Mouse (Mus musculus): ENCODE measurements around the gene Antxr1. TPM values are rescaled to one million over a fixed set of nuclear protein-coding genes. Genes with fewer than 3 reads are reported as not detected.

Gene Antxr1
- polyA plus RNA-seq, 1 experiment from 2014 or later = 15.5 TPM

- H3K9ac ChIP-seq = no peak overlapping the region
- H3K27ac ChIP-seq (ENCODE audit: low read depth) = no peak overlapping the region
- ATAC-seq (ENCODE audit: insufficient read depth) (no peak), DNase-seq (no peak)
- no peaks in the 10 kb centered on the region for H3K27me3 ChIP-seq (ENCODE audit: insufficient read depth, low read length)
- H3K4me3 ChIP-seq (ENCODE audit: low read depth, low read length) = no peak overlapping the region
- no peak overlapping the region for H3K4me2 ChIP-seq
- peaks cover 5% of the 10 kb centered on the region; the same call in 1 of the 2 replicates for H3K4me1 ChIP-seq (ENCODE audit: insufficient read depth)
- no peak for TF ChIP-seq CTCF (IDR thresholded peaks at IDR 0.05; ENCODE audit: low read depth)
- H3K9me3 ChIP-seq (ENCODE audit: low read depth, low read length) = no peaks in the 10 kb centered on the region; the same call in 1 of the 2 replicates
- 0 out of 2 replicates have a peak, but pooled peaks cover 5% of the 10 kb centered on the region for H3K36me3 ChIP-seq (ENCODE audit: insufficient read depth)
- 74% methylated on average over 18 of the region's 18 CpGs for WGBS
These were observed 42.4 kb downstream of the Antxr1 start for GRCm38 (mm10) chr6:87292911-87293851.

- DNase-seq (peak; percentile 50), ATAC-seq (ENCODE audit: insufficient read depth) (no peak)
- Histone ChIP-seq H3K4me2 (no peak overlapping the region), H3K27ac (ENCODE audit: low read depth) (peak overlapping the region; percentile 40; the same call in 1 of the 2 replicates), H3K36me3 (ENCODE audit: insufficient read depth) (peaks cover 23% of the 10 kb centered on the region; the same call in 1 of the 2 replicates), H3K4me1 (ENCODE audit: insufficient read depth) (peaks cover 9% of the 10 kb centered on the region), H3K9me3 (ENCODE audit: low read depth, low read length) (no peaks in the 10 kb centered on the region; the same call in 1 of the 2 replicates), H3K9ac (no peak overlapping the region), H3K4me3 (ENCODE audit: low read depth, low read length) (no peak overlapping the region), H3K27me3 (ENCODE audit: insufficient read depth, low read length) (no peaks in the 10 kb centered on the region)
- WGBS = 64% methylated on average over 6 of the region's 6 CpGs
- no peak for TF ChIP-seq CTCF (IDR thresholded peaks at IDR 0.05; ENCODE audit: low read depth)
These were observed 48.4 kb downstream of the Antxr1 start for GRCm38 (mm10) chr6:87287251-87287650.

- peak; percentile 67 for DNase-seq
- WGBS = 50% methylated on average over 7 of the region's 7 CpGs
- H3K4me3 ChIP-seq (ENCODE audit: low read depth, low read length) = no peak overlapping the region
- peaks cover 35% of the 10 kb centered on the region for H3K36me3 ChIP-seq (ENCODE audit: insufficient read depth)
- H3K27me3 ChIP-seq (ENCODE audit: insufficient read depth, low read length) = no peaks in the 10 kb centered on the region
- TF ChIP-seq CTCF (IDR thresholded peaks at IDR 0.05; ENCODE audit: low read depth) = no peak
- no peak overlapping the region for H3K9ac ChIP-seq
- H3K4me1 ChIP-seq (ENCODE audit: insufficient read depth) = peaks cover 16% of the 10 kb centered on the region
- H3K4me2 ChIP-seq = no peak overlapping the region
- no peaks in the 10 kb centered on the region for H3K9me3 ChIP-seq (ENCODE audit: low read depth, low read length)
- peak overlapping the region; percentile 83 for H3K27ac ChIP-seq (ENCODE audit: low read depth)
- ATAC-seq (ENCODE audit: insufficient read depth) = peak; percentile 61; the same call in 1 of the 2 replicates
These were observed 50.3 kb downstream of the Antxr1 start for GRCm38 (mm10) chr6:87285365-87285749.

- no peak for TF ChIP-seq CTCF (IDR thresholded peaks at IDR 0.05; ENCODE audit: low read depth)
- H3K9ac ChIP-seq = no peak overlapping the region
- DNase-seq (no peak), ATAC-seq (ENCODE audit: insufficient read depth) (no peak; the same call in 1 of the 2 replicates)
- H3K27ac ChIP-seq (ENCODE audit: low read depth) = peak overlapping the region; percentile 83; the same call in 1 of the 2 replicates
- no peak overlapping the region for H3K4me3 ChIP-seq (ENCODE audit: low read depth, low read length)
- WGBS = 55% methylated on average over 11 of the region's 11 CpGs
- H3K36me3 ChIP-seq (ENCODE audit: insufficient read depth) = peaks cover 37% of the 10 kb centered on the region
- no peaks in the 10 kb centered on the region for H3K27me3 ChIP-seq (ENCODE audit: insufficient read depth, low read length)
- H3K4me1 ChIP-seq (ENCODE audit: insufficient read depth) = peaks cover 16% of the 10 kb centered on the region
- no peaks in the 10 kb centered on the region for H3K9me3 ChIP-seq (ENCODE audit: low read depth, low read length)
- no peak overlapping the region for H3K4me2 ChIP-seq
These were observed 50.8 kb downstream of the Antxr1 start for GRCm38 (mm10) chr6:87284716-87285364.

- peaks cover 27% of the 10 kb centered on the region for H3K4me1 ChIP-seq (ENCODE audit: insufficient read depth)
These were observed 53.3 kb downstream of the Antxr1 start for GRCm38 (mm10) chr6:87282346-87282781.

GRCm38 (mm10) chr6:87281771-87282170 lies 53.9 kb downstream of the Antxr1 start:
- WGBS = 75% methylated on average over 4 of the region's 4 CpGs
- no peak overlapping the region for H3K4me3 ChIP-seq (ENCODE audit: low read depth, low read length)

More at GRCm38 (mm10) chr6:87282346-87282781, 53.3 kb downstream of the Antxr1 start:
- ATAC-seq (ENCODE audit: insufficient read depth) = peak; percentile 71
- Histone ChIP-seq H3K4me3 (ENCODE audit: low read depth, low read length) (no peak overlapping the region), H3K27me3 (ENCODE audit: insufficient read depth, low read length) (no peaks in the 10 kb centered on the region), H3K9ac (no peak overlapping the region), H3K4me2 (no peak overlapping the region), H3K9me3 (ENCODE audit: low read depth, low read length) (no peaks in the 10 kb centered on the region), H3K36me3 (ENCODE audit: insufficient read depth) (peaks cover 39% of the 10 kb centered on the region), H3K27ac (ENCODE audit: low read depth) (peak overlapping the region; percentile 72)
- WGBS = 15% methylated on average over 8 of the region's 8 CpGs
- DNase-seq = peak; percentile 89
- no peak for TF ChIP-seq CTCF (IDR thresholded peaks at IDR 0.05; ENCODE audit: low read depth)

More at GRCm38 (mm10) chr6:87281771-87282170, 53.9 kb downstream of the Antxr1 start:
- no peaks in the 10 kb centered on the region for H3K27me3 ChIP-seq (ENCODE audit: insufficient read depth, low read length)
- H3K9me3 ChIP-seq (ENCODE audit: low read depth, low read length) = no peaks in the 10 kb centered on the region
- DNase-seq = no peak
- peak overlapping the region; percentile 72 for H3K27ac ChIP-seq (ENCODE audit: low read depth)
- peak; percentile 53 for TF ChIP-seq CTCF (IDR thresholded peaks at IDR 0.05; ENCODE audit: low read depth)
- no peak for ATAC-seq (ENCODE audit: insufficient read depth)
- H3K36me3 ChIP-seq (ENCODE audit: insufficient read depth) = peaks cover 39% of the 10 kb centered on the region
- H3K9ac ChIP-seq = no peak overlapping the region
- no peak overlapping the region for H3K4me2 ChIP-seq
- peaks cover 33% of the 10 kb centered on the region for H3K4me1 ChIP-seq (ENCODE audit: insufficient read depth)
